Mouse (Mus musculus) layer of hippocampus, adult 9-10 months (tissue): ENCODE data around the gene Bmp5.

ENCODE experiments used
- DNase-seq: peaks from one replicate; pipeline ENCODE4 v3.0.0; 2022; ENCODE audit warnings: low spot score

Gene Bmp5

GRCm38 (mm10) chr9:75840841-75841240 is 65.7 kb downstream of the Bmp5 start:
- no peak for DNase-seq

GRCm38 (mm10) chr9:75846010-75846409 is 70.8 kb downstream of the Bmp5 start:
- no peak for DNase-seq

GRCm38 (mm10) chr9:75850670-75851228 is 75.6 kb downstream of the Bmp5 start:
- DNase-seq: no peak

- no peak for DNase-seq
Observed at GRCm38 (mm10) chr9:75858161-75858560, 83.0 kb downstream of the Bmp5 start.

GRCm38 (mm10) chr9:75858939-75859338 is 83.8 kb downstream of the Bmp5 start:
- DNase-seq: no peak

GRCm38 (mm10) chr9:75870332-75871177 is 95.4 kb downstream of the Bmp5 start:
- no peak for DNase-seq

- no peak for DNase-seq
Observed at GRCm38 (mm10) chr9:75876333-75876732, 101.2 kb downstream of the Bmp5 start.

- no peak for DNase-seq
Observed at GRCm38 (mm10) chr9:75883481-75884190, 108.5 kb downstream of the Bmp5 start.

GRCm38 (mm10) chr9:75886801-75887544 is 111.8 kb downstream of the Bmp5 start:
- DNase-seq: no peak

GRCm38 (mm10) chr9:75896918-75897317 is 121.8 kb downstream of the Bmp5 start:
- no peak for DNase-seq

- no peak for DNase-seq
Observed at GRCm38 (mm10) chr9:75898022-75898421, 122.9 kb downstream of the Bmp5 start.

GRCm38 (mm10) chr9:75901219-75901618 is 126.1 kb downstream of the Bmp5 start:
- no peak for DNase-seq

- DNase-seq: no peak
Observed at GRCm38 (mm10) chr9:75905497-75905896, 130.3 kb downstream of the Bmp5 start.

GRCm38 (mm10) chr9:75910112-75910799 is 135.1 kb downstream of the Bmp5 start:
- no peak for DNase-seq

GRCm38 (mm10) chr9:75911542-75911941 is 136.4 kb downstream of the Bmp5 start:
- DNase-seq: no peak

GRCm38 (mm10) chr9:75916027-75916426 is 140.9 kb downstream of the Bmp5 start:
- DNase-seq: no peak

GRCm38 (mm10) chr9:75927196-75927880 is 152.2 kb downstream of the Bmp5 start:
- DNase-seq: no peak

- no peak for DNase-seq
Observed at GRCm38 (mm10) chr9:75928068-75928467, 152.9 kb downstream of the Bmp5 start.

- no peak for DNase-seq
Observed at GRCm38 (mm10) chr9:75944663-75945062, 169.5 kb downstream of the Bmp5 start.
